Mouse (Mus musculus) urinary bladder, postnatal 36 days (tissue): Measurements from ENCODE around the gene 5730522E02Rik.

Experiments used
- DNase-seq, 2 experiments: peaks; one replicate each; pipeline ENCODE4 v3.0.0; 2022; ENCODE audit warnings: low spot score in 2 of 2, mixed read lengths in 1 of 2

5730522E02Rik gene

DNA sequence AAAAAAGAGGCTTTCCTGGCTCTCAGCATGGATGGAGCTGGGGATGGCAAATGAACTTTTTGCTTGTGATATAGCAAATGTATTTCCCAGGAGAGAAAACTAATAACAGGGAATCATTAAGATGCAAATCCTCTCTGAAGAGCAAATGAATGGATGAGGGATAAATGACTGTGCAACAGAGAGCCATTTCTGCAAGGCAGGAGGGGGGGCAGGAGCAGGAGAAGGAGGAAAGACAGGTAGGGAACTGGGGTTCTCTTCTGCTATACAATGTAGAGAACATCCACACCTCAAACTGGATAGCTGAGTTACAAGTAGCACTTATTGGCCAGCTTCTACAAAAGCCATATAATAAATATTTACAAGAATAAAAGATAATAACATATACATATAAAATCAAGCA, 390.8 kb downstream of the 5730522E02Rik start:
- no peak for DNase-seq

DNA sequence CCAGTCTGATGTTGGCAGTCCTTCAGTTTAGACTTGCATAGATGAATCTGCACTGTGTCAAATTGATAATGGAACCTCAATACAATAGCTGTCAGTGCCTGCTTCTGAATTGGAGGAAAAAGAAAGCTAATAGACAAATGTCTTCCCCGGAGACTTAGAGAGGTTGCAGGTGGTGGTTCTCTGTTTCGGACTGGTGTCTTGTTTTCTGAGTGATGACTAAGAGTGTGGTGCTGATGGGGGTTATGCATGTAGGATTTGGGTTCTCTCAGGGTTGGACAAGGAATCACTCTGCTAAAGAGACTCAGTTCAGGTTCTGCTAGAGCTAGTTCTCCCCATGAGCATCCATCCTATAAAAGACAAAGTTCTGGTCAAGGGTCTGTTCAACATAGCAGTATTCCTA, 397.1 kb downstream of the 5730522E02Rik start:
- DNase-seq = no peak

DNA sequence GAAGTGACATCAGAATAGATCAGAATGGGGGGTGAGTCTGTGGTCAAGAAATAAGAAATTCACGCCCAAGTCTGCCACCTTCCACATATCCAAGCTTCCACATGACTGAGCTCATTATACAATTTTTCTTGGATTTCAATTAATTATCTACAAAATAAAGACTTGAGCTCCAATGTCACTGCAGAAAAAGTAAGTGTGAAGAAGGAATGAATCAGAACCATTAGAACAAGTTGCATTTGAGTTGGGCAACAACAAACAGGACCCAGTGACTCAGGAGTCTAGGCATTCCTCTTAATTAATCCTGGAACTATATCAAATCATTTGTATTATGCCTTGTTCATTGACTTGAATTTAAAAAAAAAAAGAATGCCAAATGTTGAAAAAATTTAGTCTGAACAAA, 422.9 kb downstream of the 5730522E02Rik start:
- DNase-seq = no peak

- DNase-seq = no peak
Observed at GRCm38 (mm10) chr11:25772231-25772630, 438.3 kb downstream of the 5730522E02Rik start.

GRCm38 (mm10) chr11:25770991-25771568, 439.5 kb downstream of the 5730522E02Rik start:
- no peak for DNase-seq

DNA sequence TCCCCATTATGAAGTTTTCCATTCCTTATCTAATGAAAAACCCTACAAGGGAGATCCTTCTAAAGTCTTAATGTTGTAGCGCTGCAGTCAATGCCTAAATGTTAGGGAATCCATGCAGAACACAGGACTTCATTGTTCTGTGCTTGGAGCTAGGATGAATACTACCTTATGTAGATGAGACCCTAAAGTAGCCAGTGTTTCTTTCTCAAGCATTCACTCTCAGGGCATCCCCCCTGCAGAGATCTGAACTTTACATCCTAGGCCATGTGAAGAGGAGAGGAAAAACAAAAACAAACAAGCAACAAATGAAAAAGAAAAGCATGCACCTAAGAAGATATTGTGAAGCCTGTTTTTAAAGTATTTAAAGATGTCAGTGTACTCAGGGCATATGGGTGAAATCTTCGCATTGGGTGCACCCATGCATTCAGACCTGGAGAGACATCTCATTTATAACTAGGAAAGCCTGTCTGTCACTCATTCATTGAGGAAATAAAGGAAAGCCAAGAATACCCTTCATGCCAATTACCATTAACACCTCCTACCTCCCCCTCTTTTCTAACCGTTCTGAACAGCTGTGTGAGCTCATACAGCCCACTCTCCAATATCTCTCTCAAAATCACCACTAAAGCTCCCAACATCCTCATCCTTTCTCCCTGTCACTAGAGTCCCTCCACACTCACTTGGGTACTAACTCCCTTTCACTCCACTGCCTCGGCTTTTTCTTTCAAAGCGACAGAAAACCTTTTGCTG, 442.8 kb downstream of the 5730522E02Rik start:
- DNase-seq = no peak

DNA sequence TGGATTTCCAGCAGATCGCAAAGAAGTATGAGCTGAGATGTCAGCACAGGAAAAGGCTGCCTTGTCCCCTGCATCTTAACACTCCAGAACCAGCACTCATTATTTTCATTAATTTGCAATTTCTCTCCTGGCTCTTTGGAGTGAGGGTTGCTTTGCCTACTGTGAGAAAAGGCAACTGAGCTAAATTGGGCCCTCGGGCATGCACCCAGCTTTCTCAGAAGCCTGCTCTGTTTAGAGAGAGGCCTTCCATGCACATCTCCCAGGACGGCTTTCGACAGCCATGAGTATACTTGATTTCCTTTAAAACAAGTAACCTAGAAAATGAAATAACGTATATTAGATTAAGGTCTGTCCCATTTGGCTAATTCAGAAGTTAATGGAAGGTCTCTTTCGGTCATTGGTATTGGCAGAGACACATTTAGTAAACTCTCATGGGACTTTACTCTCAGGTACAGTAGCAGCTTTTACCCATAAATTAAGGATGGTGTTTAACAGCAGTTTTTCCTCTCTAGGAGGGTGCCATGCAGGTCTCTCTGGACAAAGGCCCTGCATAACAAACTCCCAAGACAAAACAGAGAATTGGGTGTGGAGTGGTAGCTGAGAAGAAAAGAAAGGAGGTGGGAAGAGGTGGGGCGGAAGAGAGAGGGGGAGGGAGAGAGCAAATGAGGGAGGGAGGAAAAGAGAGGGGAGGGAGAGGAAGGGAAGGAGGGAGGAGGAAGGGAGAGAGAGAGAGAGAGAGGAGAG, 457.2 kb downstream of the 5730522E02Rik start:
- DNase-seq = no peak

GRCm38 (mm10) chr11:25752418-25752817, 458.1 kb downstream of the 5730522E02Rik start:
- no peak for DNase-seq

GRCm38 (mm10) chr11:25747098-25747862, 463.3 kb downstream of the 5730522E02Rik start:
- DNase-seq = no peak

DNA sequence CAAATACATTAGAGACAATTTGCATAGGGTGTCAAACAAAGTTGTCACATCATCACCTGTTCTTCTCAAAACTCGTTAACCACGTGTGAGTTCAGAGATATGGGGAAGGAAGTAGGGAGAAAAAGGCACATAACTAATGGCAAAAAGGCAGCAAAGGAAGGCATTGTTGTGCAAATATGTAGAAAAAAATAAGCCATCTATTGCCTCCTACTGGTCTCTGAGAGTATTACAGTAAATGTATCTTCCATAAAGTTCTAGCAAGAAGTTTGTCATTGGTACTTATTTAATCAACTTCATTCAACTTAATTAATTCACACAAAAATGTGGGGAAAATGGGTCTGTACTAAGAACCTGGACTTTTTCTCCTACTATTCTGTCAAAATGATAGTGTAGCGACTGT, 466.9 kb downstream of the 5730522E02Rik start:
- DNase-seq = no peak

- DNase-seq = no peak
Observed at GRCm38 (mm10) chr11:25737255-25737654, 473.3 kb downstream of the 5730522E02Rik start.

GRCm38 (mm10) chr11:25729476-25729875, 481.1 kb downstream of the 5730522E02Rik start:
- no peak for DNase-seq

DNA sequence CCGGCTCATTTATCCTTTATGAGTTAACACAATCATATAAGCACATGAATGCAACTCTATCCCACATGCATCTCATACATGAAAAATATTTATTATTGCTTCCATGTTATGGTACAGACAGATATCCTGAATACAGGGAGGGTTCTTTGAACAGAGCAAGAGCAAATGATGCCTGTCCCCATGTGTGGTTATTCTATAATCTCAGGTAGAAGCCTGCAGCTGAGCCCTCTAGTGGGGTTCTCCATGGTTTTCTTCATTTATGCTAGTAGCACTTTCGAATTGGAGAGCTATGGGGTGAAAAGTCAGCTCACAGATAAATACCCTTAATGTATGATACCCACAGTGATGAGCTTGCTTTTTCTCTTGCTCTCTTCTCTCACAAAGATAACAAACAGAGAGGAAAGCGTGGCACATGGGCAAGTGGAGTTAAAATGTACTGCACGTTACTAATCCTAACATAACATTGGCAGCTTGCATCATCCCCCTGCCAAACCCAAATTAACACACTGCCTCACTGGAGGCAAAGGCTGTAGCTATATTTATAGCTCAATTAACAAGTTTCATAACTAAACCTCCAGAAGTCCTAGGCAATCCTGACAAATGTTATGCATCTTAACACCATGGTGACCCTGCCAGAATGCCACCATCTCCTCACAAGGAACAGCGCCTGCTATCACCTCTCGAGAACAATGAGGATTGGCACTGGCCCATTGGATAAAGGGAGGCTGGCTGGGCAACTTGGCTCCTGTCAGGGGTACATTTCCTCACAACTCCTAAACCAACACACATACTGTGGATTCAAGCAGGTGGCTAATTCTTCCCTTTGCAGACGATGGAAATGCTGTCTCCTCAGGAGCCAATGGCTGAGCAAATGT, 494.9 kb downstream of the 5730522E02Rik start:
- DNase-seq = no peak

- no peak for DNase-seq
Observed at GRCm38 (mm10) chr11:25710559-25710958, 500.0 kb downstream of the 5730522E02Rik start.

DNA sequence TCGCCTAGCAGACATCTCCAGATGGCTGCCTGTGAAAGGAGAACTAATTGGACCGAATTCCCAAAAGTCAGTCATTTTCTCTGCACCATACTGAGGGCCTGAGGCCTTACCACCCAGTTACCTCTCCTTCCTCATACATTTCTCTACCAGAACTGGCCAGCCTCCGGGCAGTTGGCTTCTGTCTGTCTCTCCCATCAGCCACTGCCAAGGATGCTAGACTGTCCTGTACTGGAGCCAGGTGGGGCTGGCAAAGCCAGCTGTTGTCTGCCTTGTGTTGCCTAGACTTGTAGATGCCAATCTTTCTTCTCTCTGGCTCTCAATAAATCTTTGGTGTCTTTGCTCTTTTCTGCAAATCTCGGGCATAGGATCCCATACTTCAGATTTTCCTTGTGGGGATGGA, 500.7 kb downstream of the 5730522E02Rik start:
- DNase-seq = no peak

DNA sequence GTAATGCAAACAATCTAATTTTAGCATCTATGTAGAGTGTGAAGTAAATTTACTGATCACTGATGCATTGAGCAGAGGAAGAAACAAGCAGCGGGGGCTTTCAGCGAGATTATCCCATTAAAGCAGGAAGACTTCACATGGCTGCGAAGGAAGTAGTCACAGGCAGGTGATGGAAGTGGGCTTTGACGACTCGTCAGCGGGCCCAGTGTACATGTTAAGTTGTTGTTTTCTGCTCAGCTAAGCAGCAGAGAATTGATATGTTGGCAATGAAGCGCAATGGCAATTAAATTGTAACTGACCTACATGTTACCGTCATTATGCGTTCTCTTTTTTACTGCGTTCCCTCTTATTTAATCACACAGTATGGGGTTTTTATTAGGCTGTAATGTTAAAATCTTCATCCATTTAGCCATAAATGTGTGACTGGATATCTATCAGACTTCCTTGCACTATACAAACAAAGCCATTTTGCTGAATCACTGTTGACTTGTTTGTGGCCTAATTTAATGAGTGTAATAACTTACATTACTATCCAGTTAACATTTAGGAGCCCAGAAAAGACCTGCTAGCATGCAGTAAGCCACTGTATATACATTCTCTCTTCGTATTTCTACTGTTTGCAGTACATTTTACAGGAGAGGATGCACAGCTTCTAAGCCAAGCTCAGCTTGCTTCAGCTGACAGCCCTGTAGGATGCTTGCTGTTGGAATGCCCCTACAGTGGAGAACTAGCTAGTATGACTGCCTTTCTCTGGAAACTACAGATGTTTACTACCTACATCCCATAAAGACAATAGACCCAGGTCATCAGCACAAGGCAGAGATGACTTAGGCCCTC, 506.0 kb downstream of the 5730522E02Rik start:
- no peak for DNase-seq

- DNase-seq = no peak
Observed at GRCm38 (mm10) chr11:25702791-25703190, 507.8 kb downstream of the 5730522E02Rik start.

GRCm38 (mm10) chr11:25697508-25698193, 512.9 kb downstream of the 5730522E02Rik start:
- DNase-seq = no peak

DNA sequence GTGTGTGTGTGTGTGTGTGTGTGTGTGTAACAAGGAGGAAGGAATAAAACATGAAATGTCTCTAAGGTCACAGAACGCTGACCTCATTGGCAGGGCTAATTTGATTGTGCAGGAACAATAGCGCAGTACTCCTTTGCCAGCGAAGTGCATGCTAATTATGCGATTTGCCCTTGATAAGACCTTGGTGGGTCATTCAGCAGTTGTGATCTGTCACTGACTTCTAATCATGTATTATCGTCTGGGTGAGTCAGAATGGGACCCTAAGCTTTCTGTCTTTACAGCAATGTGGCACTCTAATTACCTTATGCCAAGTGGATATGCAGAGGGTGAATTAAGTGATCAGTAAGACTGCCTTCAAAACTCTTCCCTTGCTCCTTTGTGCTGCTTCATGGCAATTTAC, 514.4 kb downstream of the 5730522E02Rik start:
- DNase-seq = no peak

- DNase-seq = no peak
Observed at GRCm38 (mm10) chr11:25684731-25685130, 525.8 kb downstream of the 5730522E02Rik start.
